Mouse (Mus musculus) cerebral cortex, adult 2 months (tissue): ENCODE measurements around the gene Disc1.

ENCODE experiments used
- WGBS: fragments of 180-500 bp; shearing (Covaris S2); methylation state at CpG from one replicate; pipeline ENCODE4 v1.1.7; 2018; 5-methylcytosine and 5-hydroxymethylcytosine counted together

Disc1 gene

DNA sequence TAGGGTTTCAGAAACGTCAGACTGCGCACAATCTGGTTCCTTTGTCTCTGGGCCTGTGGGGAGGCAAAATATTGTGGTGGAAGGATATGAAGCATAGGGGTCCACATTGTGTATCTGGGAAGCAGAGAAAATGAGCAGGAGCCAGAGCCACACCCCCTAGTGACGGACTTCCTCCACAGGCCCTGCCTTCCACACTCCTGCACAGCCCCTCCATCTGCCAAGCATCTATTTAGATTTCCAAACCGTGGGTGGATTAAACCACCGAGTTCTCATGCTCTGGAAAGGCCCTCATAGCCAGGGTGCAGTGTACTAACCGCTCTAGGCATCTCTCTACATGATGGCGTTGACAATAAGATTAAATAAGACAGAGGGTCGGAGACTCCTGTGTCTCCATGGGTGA lies 124.0 kb downstream of the Disc1 start:
- 58% methylated on average over 8 of the region's 8 CpGs for WGBS

DNA sequence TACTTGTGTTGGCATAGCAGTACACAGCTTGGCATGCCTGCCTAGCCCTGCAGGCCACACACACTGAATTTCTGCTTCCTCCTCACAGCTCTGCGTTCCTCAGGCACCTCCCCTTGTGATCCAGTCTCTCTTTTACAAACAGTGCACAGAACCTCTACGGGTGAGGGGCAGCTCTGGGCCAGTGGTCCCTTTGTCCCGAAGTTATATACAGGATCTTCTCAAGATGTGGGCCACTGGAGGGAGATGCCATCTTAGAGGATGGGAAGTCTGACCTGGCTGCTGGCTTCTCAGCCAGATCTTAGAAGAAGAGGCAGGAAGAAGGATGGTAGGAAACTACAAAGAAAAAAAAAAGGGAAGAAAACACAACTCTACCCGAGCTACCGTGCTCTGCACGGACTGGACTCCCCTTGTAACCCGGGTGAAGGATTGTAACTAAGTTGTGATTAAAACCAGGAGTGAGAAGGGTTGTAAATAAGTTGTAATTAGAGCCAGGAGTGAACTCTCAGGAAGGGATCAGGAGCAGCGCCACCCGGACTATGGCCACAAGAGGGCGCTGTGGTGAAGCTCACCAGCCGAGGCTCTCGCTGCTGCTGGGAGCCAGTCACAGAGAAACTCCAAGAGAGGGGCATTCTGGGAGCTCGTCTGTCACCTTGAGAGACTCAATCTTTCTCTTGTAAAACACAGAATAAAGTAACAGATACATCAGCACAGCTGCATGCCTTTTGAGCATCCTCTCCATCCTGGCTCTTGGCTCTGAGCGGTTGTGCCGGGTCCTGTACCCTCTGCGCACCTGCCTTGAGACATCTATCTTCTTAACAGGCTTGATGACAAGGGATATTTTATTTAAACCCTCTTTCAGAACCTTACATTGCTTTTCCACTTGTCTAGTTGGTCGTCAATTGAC lies 129.8 kb downstream of the Disc1 start:
- 27% methylated on average over 17 of the region's 17 CpGs for WGBS

DNA sequence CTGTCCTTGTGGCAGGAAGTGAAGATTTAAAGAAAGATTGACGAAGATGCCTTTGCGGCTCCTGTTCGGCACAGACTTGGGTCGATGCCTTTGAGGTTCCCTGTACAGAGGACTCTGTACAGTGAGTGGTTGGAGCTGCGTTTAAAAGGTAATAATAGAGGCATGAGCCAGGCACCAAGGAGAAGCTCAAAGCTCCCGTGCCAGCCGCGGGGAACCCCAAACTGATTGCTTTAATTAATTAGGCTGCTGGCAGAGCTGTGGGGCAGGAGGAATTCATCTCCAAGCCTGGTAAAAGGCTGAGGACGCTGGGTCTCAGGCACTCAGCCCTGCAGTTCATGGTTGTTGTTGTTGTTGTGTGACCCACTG lies 130.4 kb downstream of the Disc1 start:
- 49% methylated on average over 9 of the region's 9 CpGs for WGBS

DNA sequence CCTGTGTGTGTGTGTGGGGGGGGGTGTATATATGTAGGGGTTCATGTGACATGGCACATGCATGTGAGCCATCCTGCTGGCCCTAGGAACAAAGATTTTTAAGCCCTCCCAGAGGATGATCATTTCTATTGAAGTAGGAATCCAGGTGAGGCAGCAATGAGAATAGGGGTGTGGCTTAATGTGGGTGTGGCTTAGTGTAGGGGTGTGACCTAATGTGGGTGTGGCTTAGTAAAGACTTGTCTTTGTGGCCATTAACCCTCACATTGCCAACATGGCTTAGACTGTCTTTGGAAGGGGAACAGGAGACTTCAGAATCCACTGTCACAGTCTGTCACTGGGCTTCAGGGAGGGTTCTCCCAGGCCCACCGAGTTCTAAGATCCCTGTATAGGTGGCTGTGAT lies 130.9 kb downstream of the Disc1 start:
- WGBS = 66% methylated on average over 1 of the region's 1 CpGs

DNA sequence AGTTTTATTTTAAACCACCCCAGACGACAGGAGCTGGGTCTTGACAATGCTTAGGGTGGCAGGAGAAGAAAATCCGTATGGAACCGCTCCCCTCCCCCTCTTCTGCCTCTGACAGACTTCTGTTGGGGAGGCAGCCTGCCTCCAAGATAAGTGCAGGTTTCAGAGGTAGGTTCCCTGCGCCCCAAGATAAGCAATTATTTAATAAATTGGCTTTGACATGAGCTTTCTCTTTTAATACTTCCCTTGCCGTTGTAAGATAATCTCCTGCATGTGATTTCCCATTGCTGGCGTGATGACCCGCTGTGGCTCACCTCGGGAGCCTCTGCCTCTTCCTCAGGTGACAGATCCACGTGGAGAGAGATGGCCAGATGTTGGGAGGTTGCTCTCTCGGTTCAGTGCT lies 133.0 kb downstream of the Disc1 start:
- 43% methylated on average over 10 of the region's 10 CpGs for WGBS

DNA sequence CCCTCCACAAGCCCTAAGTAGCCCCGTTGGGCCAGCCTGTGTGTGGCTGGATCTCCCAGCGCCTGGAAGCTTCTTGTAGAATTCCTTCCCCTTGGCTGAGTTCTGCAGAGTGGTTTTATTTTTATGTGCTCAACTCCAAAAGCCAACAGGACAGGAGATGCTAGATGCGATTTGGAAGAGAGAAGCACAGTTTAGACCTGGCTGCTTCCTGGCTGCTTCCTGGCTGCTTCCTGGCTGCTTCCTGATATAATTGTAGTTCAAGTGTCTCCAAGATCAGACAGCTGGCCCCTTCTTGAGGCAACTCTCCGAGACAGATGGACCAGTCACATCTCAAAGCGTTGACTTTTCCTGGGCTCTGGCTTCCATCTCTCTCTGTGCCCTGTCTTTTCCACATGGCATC lies 139.7 kb downstream of the Disc1 start:
- 81% methylated on average over 5 of the region's 5 CpGs for WGBS

DNA sequence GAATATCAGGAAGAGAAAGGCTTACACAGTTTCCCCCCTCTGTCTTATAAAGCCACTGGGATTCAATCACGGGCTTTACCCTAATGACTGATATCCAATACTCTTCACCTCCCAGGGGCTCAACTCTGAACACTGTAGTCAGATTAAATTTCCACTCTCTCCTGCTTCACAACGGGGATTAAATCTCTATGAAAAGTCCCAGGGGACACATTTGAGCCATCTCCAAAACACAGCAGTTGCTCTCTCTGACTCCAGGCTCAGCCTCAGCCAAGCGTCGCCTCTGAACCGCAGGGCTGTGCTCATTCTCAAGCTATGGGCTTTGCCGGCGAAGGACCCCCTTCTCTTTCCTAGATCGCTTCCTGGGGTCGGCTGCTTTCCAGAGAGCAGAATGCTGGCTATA lies 141.1 kb downstream of the Disc1 start:
- 77% methylated on average over 9 of the region's 9 CpGs for WGBS

DNA sequence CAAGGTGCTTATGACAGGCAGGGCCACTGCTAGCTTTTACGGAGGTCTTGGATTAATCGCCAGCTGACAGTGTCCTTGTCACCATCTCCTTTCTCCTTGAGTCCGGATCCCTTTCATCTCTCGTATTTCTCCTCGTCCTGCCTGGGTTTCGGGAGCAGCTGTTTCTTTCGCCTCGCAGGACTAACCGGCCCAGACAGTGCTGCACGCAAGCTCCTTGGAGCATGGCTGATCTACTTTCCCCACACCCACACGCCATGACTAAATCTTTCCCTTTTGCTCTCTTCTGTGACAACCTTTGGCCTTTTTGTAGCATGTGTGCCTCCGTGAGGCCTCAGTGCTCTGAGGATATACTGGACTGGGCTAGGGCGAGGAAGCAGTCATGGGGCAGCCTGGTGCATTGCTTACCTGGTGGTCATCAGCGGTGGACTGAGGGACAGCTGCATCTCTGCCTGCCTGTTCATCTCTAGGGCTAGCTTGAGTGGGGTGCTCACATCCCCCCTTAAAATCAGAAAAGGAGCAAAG lies 142.6 kb downstream of the Disc1 start:
- WGBS = 92% methylated on average over 14 of the region's 14 CpGs

DNA sequence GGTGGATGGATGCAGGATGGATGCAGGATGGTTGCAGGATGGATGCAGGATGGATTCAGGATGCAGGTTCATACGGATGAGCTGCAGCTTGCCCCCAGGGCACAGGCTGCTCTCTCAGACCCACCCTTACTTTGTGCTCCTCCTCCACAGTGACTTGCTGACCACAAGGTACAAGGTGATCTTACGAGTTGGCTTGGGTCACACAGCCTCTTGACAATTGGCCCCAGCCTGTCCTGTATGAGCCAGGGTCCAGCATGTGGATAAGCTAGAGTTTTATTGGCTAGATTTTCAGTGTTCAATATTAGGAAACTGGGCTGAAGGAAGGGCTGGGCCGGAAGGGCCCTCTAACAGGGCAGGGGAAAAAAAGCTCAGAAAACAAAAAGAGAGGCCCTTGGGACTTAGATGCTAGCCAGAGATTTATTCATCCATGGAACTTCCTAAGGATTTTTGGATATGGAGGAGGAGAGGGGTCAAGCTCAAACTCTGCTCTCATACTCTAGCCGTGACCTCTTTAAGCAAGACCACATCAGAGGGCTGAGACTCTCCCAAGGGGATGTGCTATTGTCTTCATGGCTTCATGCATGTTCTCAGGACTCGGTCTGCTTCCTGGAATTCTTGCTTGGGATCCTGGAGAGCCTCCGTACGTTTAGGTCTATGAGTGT lies 143.5 kb downstream of the Disc1 start:
- 90% methylated on average over 7 of the region's 7 CpGs for WGBS

DNA sequence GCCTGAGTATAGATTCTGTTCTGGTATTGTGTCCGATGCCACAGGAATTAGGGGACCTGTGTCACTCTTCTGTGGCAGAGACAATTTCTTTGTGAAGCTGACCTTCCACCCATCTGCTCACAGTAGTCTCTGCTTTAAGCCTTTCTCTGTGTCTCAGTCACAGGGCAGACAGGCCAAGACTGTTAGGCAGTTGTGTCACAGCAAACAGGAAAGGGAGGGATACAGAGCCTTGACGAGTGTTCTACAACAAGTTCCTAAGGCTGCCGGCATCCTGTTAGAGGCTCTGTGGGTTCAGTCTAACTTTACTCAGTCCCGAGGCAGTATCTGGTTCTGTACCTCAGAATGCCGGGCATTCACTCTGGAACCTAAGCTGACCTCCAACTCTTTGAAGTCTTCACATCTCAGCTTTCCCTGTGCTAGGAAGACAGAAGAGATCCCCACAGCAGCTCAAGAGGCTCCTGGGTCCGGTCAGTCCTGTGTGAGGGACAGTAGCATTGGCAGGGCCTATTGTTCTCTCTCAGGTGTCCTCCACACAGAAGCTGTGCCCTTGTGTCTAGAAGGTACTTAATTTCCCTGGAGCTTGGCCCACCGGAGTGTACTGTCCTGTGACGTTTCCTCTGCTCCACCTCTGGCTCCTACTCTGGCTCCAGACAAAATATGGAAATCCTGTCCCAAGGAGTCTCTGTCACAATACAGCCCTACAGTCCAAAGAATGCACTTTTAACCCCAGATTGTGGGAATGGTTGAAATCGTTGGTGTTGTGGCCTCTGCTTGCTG lies 144.6 kb downstream of the Disc1 start:
- 76% methylated on average over 9 of the region's 9 CpGs for WGBS

DNA sequence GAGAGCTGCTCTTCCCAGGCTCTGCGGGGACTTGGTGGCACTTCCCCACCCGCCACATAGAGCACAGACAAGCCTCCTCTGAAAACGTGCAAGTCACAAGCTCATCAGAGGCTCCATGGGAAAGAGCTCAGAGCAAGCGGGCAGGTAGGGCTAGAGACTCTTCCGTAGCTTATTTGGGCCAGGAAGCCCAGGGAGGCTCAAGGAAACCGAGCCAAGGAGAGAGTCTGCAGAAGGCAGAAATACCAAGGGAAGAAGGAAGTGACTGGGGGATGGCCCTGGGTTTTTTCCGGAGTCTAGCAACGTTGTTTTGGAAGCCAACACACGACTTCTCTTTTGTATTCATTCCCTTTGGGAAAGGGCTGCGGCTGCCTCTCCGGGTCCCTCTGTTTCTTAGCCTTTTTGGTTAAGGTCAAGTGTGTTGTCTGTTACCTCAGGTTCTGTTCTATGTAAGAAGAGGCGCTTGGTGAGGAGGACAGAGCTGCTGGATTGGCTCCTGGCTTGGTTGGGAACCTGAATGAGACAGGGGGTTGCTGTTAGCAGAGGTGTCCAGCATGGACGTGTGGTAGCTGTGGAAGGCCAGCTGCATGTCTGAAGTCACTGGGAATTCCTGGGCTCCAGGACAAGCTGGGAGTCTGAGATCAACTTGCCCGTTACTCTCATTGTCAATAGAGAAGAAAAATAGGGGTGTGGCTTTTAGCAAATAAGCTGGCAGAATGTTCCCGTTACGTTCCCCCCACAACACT lies 145.4 kb downstream of the Disc1 start:
- 61% methylated on average over 16 of the region's 16 CpGs for WGBS

DNA sequence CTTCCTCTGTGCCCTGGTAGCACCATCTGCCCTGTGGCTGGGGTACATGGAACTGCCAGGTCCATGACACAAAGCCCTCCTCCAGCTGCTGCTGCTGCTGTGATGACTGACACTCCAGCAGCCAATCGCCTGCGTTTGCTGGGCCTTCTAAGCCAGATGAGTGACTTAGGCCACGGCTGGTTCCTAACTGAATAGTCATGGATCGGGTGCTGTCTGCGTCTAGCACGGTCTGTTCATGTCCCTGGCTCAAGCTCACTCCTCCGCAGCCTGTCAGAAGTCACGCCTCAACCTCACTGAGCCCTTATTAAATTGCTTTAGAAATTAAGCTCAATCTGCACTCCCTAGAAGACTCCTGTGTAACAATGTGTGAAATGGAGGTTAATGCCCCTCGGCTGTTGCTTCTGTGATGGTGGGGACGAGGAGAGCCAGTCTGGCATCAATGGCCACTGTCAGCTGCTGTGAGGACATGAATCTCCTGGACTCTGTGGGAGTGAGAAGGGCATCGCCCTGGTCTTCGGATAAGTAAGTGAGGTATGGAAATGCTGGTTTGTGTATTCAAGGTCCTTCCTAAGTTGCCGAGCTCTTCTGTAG lies 146.4 kb downstream of the Disc1 start:
- 91% methylated on average over 13 of the region's 13 CpGs for WGBS

DNA sequence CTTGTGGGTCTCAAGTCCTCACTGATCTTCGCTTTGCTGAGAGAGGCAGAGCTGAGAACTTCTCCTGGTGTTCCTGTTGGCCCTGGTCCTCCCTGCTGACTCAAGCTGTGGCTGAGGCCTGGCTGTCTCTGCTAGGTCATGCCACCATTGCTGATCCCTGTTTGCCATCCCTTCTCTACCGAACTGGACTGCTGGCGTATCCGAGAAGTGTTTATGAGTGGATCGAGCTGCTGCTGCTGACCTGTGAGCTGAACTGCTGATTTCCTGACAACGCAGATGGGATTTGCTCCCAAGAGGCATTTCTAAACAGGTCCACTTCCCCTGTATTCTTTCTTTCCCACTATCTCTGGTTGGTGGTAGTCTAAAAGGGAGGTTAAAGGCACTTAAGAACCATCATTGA lies 147.7 kb downstream of the Disc1 start:
- WGBS = 89% methylated on average over 6 of the region's 6 CpGs

DNA sequence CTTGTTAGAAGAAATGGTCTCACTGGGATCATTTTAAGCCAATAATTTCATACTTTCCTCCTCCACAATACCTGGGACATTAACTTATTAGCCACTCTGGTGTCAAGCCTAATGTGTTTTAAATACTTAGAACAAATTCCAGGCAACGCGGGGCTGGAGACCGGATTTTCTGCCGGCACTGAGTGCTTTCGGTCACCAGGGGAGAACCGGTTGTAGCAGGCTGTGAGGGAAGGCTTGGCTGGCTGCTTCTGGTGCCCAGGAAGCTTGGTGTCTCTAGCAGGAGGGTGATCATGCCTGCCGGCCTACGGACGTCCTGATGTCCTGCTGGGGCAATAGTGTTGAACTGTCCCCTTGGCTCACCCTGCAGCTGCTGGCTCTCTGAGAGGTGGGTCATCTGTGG lies 149.0 kb downstream of the Disc1 start:
- 91% methylated on average over 9 of the region's 9 CpGs for WGBS

DNA sequence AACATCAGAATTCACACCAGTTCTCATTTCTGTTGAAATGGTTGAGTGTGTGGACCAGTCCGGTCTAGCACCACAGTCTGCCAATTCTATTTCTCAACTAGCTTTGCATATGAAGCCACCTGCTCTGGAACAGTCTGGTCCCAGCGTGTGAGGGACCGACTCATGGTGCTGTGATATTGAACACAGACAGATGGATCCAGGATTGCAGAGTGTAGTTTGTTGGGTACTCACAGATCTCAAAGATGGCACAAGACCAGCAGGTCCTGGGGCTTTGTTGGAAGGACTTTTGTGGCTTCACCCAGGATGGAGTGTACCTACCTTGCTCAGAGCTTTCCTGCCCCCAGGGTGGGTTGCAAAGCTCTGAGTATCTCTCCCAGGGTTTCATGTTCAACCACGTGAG lies 151.6 kb downstream of the Disc1 start:
- WGBS = 68% methylated on average over 4 of the region's 4 CpGs

DNA sequence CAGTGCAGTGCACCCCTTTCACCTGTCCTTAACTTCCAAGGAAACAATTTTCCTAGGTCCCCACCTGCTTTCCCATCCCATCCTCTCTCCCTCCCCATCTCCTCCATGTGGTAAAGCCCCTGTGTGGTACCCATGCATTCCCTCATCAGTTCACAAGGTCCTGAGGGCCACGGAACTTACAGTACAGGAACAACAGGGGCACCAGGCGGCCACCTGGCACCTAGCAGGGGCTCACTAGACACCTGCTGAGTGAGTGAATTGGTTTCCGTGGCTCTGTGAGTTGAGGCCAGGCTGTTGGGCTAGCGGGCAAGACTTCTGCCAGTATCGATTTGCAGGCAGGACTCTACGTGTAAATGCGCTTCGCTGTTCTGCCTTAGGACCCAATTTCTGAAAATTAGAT lies 152.4 kb downstream of the Disc1 start:
- 77% methylated on average over 8 of the region's 8 CpGs for WGBS

DNA sequence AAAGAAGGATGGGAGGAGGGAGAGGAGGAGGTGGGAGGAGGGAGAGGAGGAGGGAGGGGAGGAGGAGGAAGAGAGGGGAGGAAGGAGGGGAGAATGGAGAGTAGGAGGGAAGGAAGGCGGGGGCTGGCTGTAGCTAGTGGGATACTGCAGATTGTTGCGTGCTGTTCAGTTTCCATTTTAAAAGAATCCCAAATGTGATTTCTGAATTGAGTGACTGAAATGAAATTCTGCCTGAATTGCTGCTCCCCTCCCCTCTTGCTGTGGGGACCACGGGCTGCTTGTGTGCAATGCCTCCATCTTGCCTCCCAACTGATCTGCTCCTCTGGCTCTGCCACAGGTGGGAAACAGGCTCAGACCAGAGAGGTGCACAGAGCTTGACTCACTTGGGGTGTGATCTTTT lies 153.0 kb downstream of the Disc1 start:
- 56% methylated on average over 3 of the region's 3 CpGs for WGBS

DNA sequence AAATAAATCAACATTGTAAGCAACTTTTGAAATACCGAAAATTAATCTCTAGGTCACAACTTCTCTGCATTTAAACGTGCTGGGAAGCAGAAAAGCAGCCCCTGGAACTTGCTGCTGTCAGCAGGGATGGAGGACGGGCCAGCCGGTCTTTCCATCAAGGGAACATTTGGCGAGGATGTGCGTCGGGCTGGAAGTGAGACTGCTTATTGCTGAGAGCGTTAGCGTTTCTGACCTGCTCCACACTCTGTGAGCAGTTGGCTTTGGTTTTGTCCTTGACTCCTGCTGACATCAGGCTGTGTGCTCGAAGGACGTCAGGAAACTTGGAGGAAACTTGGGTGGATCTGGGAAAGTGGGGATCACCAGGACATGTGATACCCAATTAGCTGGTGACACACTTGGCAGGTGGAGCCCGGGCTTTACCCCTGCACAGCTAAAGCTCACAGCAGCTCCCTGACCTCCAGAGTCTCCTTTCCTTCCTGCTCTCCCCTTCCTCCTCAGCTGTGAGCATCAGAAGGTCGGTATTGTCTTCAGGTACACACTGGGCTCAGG lies 158.7 kb downstream of the Disc1 start:
- WGBS = 60% methylated on average over 13 of the region's 13 CpGs

DNA sequence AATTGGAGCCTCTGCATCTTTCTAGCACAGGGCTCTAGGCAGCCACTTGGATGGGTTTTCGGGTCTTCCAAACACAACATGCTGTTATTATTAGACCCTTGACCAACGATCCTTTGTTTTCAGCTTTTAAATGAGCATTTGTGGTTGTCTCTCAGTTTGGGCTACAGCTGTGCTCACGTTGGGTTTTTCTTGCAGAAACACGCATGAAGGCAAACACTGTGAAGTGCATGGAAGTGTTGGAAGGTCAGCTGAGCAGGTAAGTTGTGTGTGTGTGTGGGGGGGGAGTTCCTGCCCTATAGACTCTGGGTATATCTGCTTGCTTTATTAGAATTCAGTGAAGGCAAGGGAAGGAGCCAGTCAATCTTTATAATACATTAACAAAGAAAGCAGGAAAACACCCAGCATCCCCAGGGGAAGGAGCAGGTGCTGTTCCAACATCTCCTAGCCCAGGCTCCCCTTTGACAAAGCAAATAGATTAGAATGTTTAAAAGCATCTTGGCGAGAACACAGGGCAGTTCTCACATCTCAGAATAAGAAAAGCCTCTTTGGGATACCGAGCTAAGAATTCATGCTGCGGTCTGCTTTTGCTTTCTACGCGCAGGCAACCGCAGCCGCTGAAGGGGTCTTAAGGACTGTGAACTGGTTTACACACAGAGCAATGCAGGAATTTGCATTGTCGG lies 164.0 kb downstream of the Disc1 start:
- WGBS = 20% methylated on average over 12 of the region's 12 CpGs

DNA sequence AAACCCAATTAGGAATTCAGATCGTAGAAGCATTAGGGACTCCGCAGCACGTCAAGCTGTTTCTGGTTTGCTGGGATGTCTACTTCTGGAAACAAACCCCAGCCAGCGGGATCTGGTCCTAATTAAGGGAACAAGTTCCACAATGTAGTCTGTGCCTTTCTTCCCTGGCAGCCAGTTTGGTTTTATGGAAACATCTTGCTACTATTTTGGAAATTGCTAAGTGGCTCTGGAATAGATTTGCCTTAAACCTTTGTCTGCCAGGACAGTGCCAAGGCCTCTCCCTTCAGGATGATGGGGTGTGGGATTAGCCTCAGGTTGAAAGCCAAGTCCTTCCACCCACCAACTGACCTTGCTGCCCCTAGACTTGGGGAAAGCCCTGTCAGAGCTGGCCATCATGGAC lies 164.7 kb downstream of the Disc1 start:
- 20% methylated on average over 4 of the region's 4 CpGs for WGBS
